16 mouse cellular contexts compared by ENCODE assay signal in the genomic region with DNA sequence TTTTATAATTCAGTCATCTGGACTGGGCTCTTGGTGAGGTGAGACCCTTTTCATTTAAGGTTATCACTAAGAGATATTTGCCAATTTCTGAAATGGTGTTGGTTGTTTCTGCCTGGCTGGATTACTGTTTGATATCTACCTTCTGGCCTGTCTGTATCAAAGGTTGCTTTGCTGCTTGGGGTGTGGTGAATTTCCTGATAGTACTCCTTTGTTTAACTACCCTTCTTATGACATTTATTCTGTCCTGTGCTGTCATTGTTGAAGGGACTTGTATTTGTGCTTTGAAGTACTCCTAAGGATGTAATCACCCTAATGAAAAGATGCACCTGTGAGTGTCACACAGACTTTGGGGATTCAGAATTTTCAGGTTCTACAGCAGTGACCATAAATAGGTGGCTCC.
"Had no signal": no experiment of that assay in that cellular context is flagged by ENCODE, and none has a peak within 500 bp of the region (broad histone marks: within the 10 kb centered on the region; RNA-seq: fewer than 3 reads in every experiment).

No protein-coding gene starts in this region.

- H3K27ac ChIP-seq: neural tube, embryonic 13.5 days; neural tube, embryonic 15.5 days; stomach, embryonic 15.5 days; stomach, postnatal 0 days had no signal

- H3K9me3 ChIP-seq: neural tube, embryonic 13.5 days; neural tube, embryonic 15.5 days; stomach, embryonic 15.5 days had no signal

- H3K4me1 ChIP-seq: neural tube, embryonic 13.5 days; neural tube, embryonic 15.5 days; stomach, embryonic 15.5 days had no signal

- H3K36me3 ChIP-seq: neural tube, embryonic 13.5 days; neural tube, embryonic 15.5 days; stomach, embryonic 15.5 days had no signal

- DNase-seq: retina, postnatal 1 day; right cerebral cortex, adult 18-20 months; right cerebral cortex, postnatal 14 days; right cerebral cortex, postnatal 25 days; right cerebral cortex, postnatal 4 days; spleen, adult 18-20 months; thymus, adult 18-20 months; thymus, adult 2 months; thymus, postnatal 14 days; thymus, postnatal 25 days; thymus, postnatal 36 days; thymus, postnatal 4 days had no signal

- H3K4me3 ChIP-seq: neural tube, embryonic 13.5 days; neural tube, embryonic 15.5 days; stomach, embryonic 15.5 days had no signal

- H3K27me3 ChIP-seq: neural tube, embryonic 13.5 days; neural tube, embryonic 15.5 days; stomach, embryonic 15.5 days had no signal

- H3K4me2 ChIP-seq: neural tube, embryonic 13.5 days; neural tube, embryonic 15.5 days; stomach, embryonic 15.5 days had no signal

- H3K9ac ChIP-seq: neural tube, embryonic 13.5 days; neural tube, embryonic 15.5 days; stomach, embryonic 15.5 days had no signal
